Mouse (Mus musculus) bone marrow, adult 2 months (tissue): ENCODE results near the gene Atp10a.

Source experiments
- CTCF ChIP-seq: fragments of 200-500 bp; IDR thresholded peaks from 2 replicates; pipeline ENCODE4 v1.5.1; 2011; ENCODE audit warnings: low read length, control low read depth; ENCODE audit not compliant: control insufficient read depth, insufficient read depth
- POLR2A ChIP-seq: fragments of 200-500 bp; IDR thresholded peaks from 2 replicates; pipeline ENCODE4 v1.6.1; 2011; ENCODE audit warnings: low read depth, mild to moderate bottlenecking, control low read depth, low read length, borderline replicate concordance; ENCODE audit not compliant: control insufficient read depth

DNA sequence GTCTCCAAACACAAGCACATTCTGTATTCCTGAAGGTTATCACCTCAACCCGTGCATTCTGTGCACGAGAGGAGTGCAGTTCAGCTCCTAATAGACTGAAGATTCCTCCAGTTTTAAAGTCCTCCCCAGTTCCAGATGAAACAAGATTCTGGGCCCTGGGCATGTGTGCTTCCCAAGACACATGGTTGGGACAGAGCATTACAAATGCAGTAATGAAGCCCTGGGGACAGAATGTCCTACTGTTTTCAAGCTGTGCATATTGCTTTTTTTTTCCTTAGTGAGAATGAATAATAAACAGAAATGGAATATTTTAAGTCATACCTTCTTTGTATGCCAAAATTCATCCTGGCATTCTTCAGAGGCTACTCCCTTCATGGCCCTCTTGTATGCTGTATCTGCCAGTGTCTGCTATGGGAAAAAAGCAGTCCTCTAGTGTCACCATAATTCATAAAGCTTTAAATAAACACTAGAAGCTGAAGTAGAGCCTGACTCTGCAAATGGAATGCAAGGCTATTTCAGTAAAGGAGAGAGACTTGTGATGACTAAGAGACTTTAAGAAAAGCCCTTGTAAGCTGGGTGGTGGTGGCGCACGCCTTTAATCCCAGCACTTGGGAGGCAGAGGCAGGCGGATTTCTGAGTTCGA is 116.2 kb downstream of the Atp10a start:
- TF ChIP-seq CTCF = no peak
- TF ChIP-seq POLR2A = no peak
